Mouse (Mus musculus) kidney, embryonic 14.5 days (tissue): Measurements from ENCODE around the gene Dnaic1. TPM values are rescaled to one million over a fixed set of nuclear protein-coding genes. Genes with fewer than 3 reads are reported as not detected.

Source experiments
- ATAC-seq: fragments of 200-750 bp; cut with Nextera tagmentation; 2 replicates; pipeline ENCODE4 v1.8.0; 2017; ENCODE audit warnings: moderate number of reproducible peaks, mild to moderate bottlenecking, moderate TSS enrichment, moderate library complexity; ENCODE audit not compliant: low FRiP score, low TSS enrichment
- H3K27ac ChIP-seq: fragments of 300-500 bp; sonication (generic); 2 replicates; pipeline ENCODE4 v1.5.1; 2014; ENCODE audit warnings: low read depth, mild to moderate bottlenecking, low read length, moderate library complexity, mixed read lengths
- H3K27me3 ChIP-seq: fragments of 300-500 bp; sonication (generic); 2 replicates; pipeline ENCODE4 v1.6.1; 2014; ENCODE audit warnings: mild to moderate bottlenecking, low read length; ENCODE audit not compliant: control insufficient read depth, insufficient read depth
- H3K36me3 ChIP-seq: fragments of 300-500 bp; sonication (generic); 2 replicates; pipeline ENCODE4 v1.6.1; 2014; ENCODE audit warnings: low read length, mixed read lengths; ENCODE audit not compliant: control insufficient read depth, insufficient read depth
- H3K4me1 ChIP-seq: fragments of 300-500 bp; sonication (generic); 2 replicates; pipeline ENCODE4 v1.6.1; 2014; ENCODE audit warnings: low read length, mixed read lengths; ENCODE audit not compliant: control insufficient read depth, insufficient read depth
- H3K4me2 ChIP-seq: fragments of 300-500 bp; sonication (generic); replicated peaks from 2 replicates; pipeline ENCODE4 v1.6.1; 2014; ENCODE audit warnings: low read depth, mild to moderate bottlenecking, low read length
- H3K4me3 ChIP-seq: fragments of 300-500 bp; sonication (generic); 2 replicates; pipeline ENCODE4 v1.5.1; 2014; ENCODE audit warnings: mild to moderate bottlenecking, low read length
- H3K9ac ChIP-seq: fragments of 300-500 bp; sonication (generic); 2 replicates; pipeline ENCODE4 v1.6.1; 2014; ENCODE audit warnings: low read depth, mild to moderate bottlenecking, low read length, moderate library complexity
- H3K9me3 ChIP-seq: fragments of 300-500 bp; sonication (generic); 2 replicates; pipeline ENCODE4 v1.6.1; 2016; ENCODE audit warnings: low read length; ENCODE audit not compliant: control insufficient read depth
- WGBS: fragments of 180-500 bp; shearing (Covaris S2); extraction: QIAGEN DNeasy Blood & Tissue Kit; methylation state at CpG from one replicate; pipeline ENCODE4 v1.1.7; 2014; 5-methylcytosine and 5-hydroxymethylcytosine counted together
- polyA plus RNA-seq: library from polyadenylated mRNA; unstranded; fragments of >200 nt; fragmentation: Nextera tagmentation; extraction: Ambion mirVana; gene quantifications from 2 replicates; pipeline ENCODE4 v1.2.1, GENCODE M21; 2014

The Dnaic1 gene
- polyA plus RNA-seq = 2.2 and 2.4 TPM in 2 replicates

DNA sequence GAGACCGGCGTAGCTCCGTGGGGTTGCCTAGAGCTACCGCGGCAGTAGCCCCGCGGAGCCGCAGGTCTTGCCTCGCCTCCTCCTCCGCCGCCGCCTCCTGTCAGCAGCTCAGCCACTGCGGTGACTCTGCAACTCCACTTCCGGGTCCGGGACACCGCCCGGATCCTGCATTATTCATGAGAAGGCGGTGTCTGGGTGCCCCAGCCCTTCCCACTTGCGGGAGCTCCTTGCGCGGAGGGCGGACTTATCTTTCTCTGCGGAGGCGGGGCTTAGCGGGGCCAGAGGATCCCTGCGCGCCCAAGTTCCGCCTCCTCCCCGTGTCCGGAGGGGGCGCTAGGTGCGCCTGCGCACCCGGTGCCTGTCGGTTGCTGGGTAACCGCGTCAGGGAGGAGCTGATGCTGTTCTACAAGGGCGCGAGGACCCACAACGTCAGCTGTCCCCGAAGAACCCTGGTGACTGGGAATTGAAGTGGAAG, at the start of gene Dnaic1, which contains the start of gene Fam219a:
Dnaic1 (plus strand) TSS at position 365 of the 475 bp plus-strand sequence.
Fam219a (minus strand) TSS at position 128 of the 475 bp plus-strand sequence.
- WGBS = under 1% methylated on average over 41 of the region's 41 CpGs
- H3K4me2 ChIP-seq = peak within 1 kb of the TSS; percentile 72
- peaks cover 17% of the 10 kb centered on the region for H3K27me3 ChIP-seq
- H3K4me3 ChIP-seq = peak within 1 kb of the TSS; percentile 52
- no peak within 1 kb of the TSS; the same call in 1 of the 2 replicates for H3K27ac ChIP-seq
- no peaks in the 10 kb centered on the region for H3K36me3 ChIP-seq
- peak within 1 kb of the TSS; percentile 49 for H3K9ac ChIP-seq
- H3K9me3 ChIP-seq = no peaks in the 10 kb centered on the region
- peaks cover 12% of the 10 kb centered on the region for H3K4me1 ChIP-seq
- peak; percentile 98 for ATAC-seq

DNA sequence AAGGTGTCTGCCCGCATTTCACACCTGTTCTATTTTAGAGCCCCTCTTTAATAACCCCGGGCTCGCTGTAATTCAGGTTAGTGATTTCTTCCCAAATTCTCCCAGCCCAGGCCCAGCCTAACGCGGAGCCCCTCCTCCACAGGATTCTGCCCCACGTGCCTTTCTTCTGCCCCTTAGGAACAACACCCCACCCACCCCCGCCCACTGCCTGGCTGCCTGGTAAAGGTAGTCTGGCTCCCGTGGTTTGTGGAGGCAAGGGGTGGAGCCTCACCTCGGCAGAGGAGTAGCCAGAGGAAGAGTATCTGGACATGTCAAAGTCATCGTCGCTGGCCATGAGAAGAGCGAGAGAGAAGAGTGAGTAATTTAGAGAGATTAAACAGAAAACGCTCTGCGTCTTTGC, 48.9 kb upstream of the Dnaic1 start:
- Histone ChIP-seq H3K4me3 (no peak overlapping the region), H3K36me3 (no peaks in the 10 kb centered on the region), H3K9ac (no peak overlapping the region), H3K27ac (no peak overlapping the region), H3K4me2 (no peak overlapping the region), H3K9me3 (no peaks in the 10 kb centered on the region), H3K4me1 (no peaks in the 10 kb centered on the region), H3K27me3 (no peaks in the 10 kb centered on the region)
- WGBS = 33% methylated on average over 14 of the region's 14 CpGs
- ATAC-seq = no peak

DNA sequence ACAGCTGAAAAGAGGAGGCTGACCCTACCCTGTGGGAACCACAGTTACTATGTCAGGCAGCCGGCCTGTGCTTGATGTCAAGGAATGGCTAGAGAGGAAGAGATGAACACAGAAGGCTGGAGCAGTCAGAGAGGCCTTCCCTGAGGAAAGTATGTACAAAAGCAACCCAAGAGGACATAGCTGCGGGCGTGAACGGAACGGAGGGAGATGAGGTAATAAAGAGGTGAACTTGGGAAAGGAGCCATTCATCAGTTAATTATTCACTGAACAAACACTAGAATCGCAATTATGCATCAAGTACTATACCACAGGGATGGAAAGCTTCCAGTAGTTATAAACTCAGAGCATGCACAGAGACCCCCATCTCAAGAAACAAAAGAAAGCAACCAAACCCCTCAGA, 47.4 kb upstream of the Dnaic1 start:
- no peak overlapping the region for H3K4me3 ChIP-seq
- H3K36me3 ChIP-seq = no peaks in the 10 kb centered on the region
- no peak overlapping the region for H3K27ac ChIP-seq
- no peaks in the 10 kb centered on the region for H3K4me1 ChIP-seq
- 71% methylated on average over 6 of the region's 6 CpGs for WGBS
- no peak for ATAC-seq
- no peak overlapping the region for H3K9ac ChIP-seq
- no peaks in the 10 kb centered on the region for H3K9me3 ChIP-seq
- no peaks in the 10 kb centered on the region for H3K27me3 ChIP-seq
- no peak overlapping the region for H3K4me2 ChIP-seq

DNA sequence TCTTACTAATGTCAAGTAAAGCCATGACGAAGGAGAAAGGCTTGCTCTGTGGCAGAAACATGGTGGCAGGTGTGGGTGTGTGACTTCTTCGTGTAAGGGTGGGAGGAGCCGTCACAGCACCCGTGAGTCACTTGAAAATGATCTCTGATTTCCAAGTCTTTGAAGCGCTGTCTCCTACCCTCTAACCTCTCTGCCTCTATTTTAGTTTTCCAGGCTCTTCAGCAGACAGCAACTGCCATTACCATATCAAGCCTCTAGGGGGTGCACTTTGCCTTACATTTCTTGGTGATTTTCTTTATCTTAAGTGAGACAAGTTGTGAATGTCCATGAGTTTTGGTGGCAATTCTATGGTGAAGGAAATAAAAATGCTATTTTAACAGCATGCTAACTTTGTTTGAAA, 46.8 kb upstream of the Dnaic1 start:
- Histone ChIP-seq H3K4me1 (no peaks in the 10 kb centered on the region), H3K9ac (no peak overlapping the region), H3K36me3 (no peaks in the 10 kb centered on the region), H3K4me3 (no peak overlapping the region), H3K27me3 (no peaks in the 10 kb centered on the region), H3K27ac (no peak overlapping the region), H3K9me3 (no peaks in the 10 kb centered on the region), H3K4me2 (no peak overlapping the region)
- ATAC-seq = no peak
- WGBS = 32% methylated on average over 5 of the region's 5 CpGs

DNA sequence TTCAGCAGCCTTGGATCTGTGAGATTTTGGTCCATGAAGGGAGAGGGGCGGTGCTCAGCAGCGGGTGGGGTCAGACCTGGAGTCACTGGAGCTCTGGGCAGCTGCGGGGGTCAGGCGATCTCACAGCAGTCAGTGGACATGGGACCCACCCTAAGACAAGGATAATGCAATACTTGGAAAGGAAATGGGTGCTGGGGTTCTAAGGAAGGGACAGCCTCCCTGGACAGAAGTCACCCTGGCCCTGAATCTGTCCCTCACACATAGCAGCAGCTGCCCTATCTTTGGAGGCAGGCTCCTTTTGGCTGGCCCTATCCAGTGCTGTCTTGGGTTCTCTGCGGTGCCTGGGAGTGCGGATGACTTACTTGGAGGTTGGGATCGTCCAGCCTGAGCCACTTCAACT, 45.7 kb upstream of the Dnaic1 start:
- H3K27ac ChIP-seq = no peak overlapping the region
- no peaks in the 10 kb centered on the region for H3K36me3 ChIP-seq
- H3K4me1 ChIP-seq = peaks cover 6% of the 10 kb centered on the region; the same call in 1 of the 2 replicates
- no peak overlapping the region for H3K4me2 ChIP-seq
- no peak overlapping the region for H3K4me3 ChIP-seq
- no peaks in the 10 kb centered on the region for H3K9me3 ChIP-seq
- H3K27me3 ChIP-seq = no peaks in the 10 kb centered on the region
- ATAC-seq = no peak
- no peak overlapping the region for H3K9ac ChIP-seq
- 80% methylated on average over 7 of the region's 7 CpGs for WGBS

DNA sequence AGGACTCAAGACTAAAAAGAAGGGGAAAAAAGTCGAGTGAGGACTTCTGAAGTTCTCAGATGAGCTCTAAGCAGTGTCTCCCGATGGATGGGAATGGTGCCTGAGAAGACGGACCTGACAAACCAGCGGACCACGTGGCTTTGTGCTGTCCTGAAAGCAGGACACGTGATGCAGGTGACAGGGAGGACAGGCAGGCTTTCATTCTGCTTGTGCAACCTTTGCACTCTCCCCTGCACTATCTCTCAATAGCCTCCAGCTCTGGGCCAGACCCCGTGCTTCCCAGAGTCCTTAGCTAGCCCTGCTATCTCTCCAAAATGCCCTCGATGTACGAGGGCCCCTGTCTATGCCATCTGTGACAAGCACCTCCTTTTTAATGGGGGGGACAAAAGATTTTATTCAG, 44.7 kb upstream of the Dnaic1 start:
- Histone ChIP-seq H3K27me3 (no peaks in the 10 kb centered on the region), H3K4me3 (no peak overlapping the region), H3K36me3 (no peaks in the 10 kb centered on the region), H3K4me1 (peaks cover 8% of the 10 kb centered on the region; the same call in 1 of the 2 replicates), H3K9ac (no peak overlapping the region), H3K4me2 (no peak overlapping the region), H3K27ac (no peak overlapping the region), H3K9me3 (no peaks in the 10 kb centered on the region)
- WGBS = 76% methylated on average over 9 of the region's 9 CpGs
- ATAC-seq = no peak

DNA sequence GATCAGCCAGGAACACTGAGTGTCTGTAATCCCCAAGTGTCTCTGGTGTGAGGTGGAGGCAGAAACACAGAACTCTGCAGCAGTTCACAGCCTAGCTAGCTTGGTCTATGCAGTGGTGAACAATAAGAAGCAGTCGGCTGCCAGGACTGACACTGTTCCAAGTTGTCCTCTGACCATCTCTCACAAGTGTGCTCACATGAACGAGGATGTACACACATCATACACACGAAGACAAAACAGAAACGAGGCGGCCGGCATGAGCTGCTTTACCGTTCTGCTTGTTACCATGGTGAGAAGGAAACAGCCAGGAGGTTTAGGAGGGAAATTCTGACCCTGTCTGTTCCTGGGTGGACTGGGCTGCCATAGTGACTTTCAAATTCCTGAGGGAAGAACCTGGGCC, 43.0 kb upstream of the Dnaic1 start:
- H3K27ac ChIP-seq = no peak overlapping the region
- H3K36me3 ChIP-seq = no peaks in the 10 kb centered on the region
- H3K4me3 ChIP-seq = no peak overlapping the region
- H3K9me3 ChIP-seq = no peaks in the 10 kb centered on the region
- H3K27me3 ChIP-seq = no peaks in the 10 kb centered on the region
- WGBS = 66% methylated on average over 7 of the region's 7 CpGs
- H3K9ac ChIP-seq = no peak overlapping the region
- H3K4me2 ChIP-seq = no peak overlapping the region
- no peak for ATAC-seq
- H3K4me1 ChIP-seq = peaks cover 8% of the 10 kb centered on the region; the same call in 1 of the 2 replicates

DNA sequence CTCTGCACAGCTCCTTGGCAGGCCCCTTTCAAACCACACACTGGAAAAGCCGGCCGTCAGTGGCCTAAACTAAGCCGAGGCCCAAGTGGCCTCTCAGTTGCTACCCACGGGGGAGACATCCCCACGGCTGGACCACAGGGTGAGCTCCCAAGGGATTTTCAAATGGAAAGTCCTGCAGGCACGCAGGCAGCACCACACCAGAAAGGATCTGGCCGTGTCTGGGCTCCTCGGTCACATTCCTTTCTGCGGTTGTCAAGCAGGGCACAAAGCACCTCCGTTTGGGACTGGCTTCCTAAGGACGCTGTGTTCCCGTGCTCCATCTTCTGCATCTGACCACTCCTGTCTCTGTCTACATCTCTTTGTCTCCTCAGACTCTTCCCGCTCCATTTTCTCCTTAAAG, 42.5 kb upstream of the Dnaic1 start:
- no peak overlapping the region for H3K4me3 ChIP-seq
- WGBS = 31% methylated on average over 13 of the region's 13 CpGs
- no peak overlapping the region for H3K27ac ChIP-seq
- no peak for ATAC-seq
- no peaks in the 10 kb centered on the region for H3K36me3 ChIP-seq
- H3K9me3 ChIP-seq = no peaks in the 10 kb centered on the region
- no peaks in the 10 kb centered on the region for H3K27me3 ChIP-seq
- H3K9ac ChIP-seq = no peak overlapping the region
- peaks cover 8% of the 10 kb centered on the region; the same call in 1 of the 2 replicates for H3K4me1 ChIP-seq
- H3K4me2 ChIP-seq = no peak overlapping the region

DNA sequence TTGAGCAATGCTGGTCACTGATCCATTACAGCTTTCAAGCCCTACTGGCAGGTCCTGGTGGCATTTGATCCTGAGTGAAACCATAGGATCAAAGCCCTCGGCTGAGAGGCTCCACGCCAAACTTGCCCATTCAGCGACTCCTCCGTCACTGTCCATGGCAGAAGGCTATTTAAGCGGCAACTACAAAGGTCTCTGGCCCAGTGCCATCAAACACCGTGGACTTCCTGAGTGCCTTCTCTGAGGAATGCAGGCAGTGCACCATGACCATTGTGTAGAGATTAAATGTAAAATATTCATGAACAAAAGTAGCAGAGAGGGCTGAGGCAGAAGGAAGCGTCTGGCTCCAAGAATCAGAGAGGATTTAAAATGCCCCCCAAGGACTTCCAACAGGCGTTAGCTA, 41.6 kb upstream of the Dnaic1 start:
- Histone ChIP-seq H3K4me3 (no peak overlapping the region), H3K9me3 (no peaks in the 10 kb centered on the region), H3K36me3 (no peaks in the 10 kb centered on the region), H3K4me2 (no peak overlapping the region), H3K27me3 (no peaks in the 10 kb centered on the region), H3K4me1 (peaks cover 8% of the 10 kb centered on the region; the same call in 1 of the 2 replicates), H3K27ac (no peak overlapping the region), H3K9ac (no peak overlapping the region)
- WGBS = 8% methylated on average over 8 of the region's 8 CpGs
- peak; percentile 85 for ATAC-seq
